Mouse (Mus musculus): ENCODE data around the gene Glcci1. TPM values are rescaled to one million over a fixed set of nuclear protein-coding genes. Genes with fewer than 3 reads are reported as not detected.

Gene Glcci1
- polyA plus RNA-seq, 2 experiments: 1.2 to 1.5 TPM

- ATAC-seq (ENCODE audit: insufficient read depth): no peak
- no peak overlapping the region for H3K4me2 ChIP-seq (ENCODE audit: low read depth)
- TF ChIP-seq EP300 (IDR thresholded peaks at IDR 0.05; ENCODE audit: low read depth): no peak
- TF ChIP-seq CTCF (IDR thresholded peaks at IDR 0.05; ENCODE audit: low read depth): no peak
- H3K9ac ChIP-seq (replicated peaks): no peak overlapping the region
- WGBS (ENCODE audit: insufficient replicate concordance): 75% methylated on average over 6 of the region's 6 CpGs
- H3K27me3 ChIP-seq (ENCODE audit: control insufficient read depth, insufficient read depth, low read length): no peaks in the 10 kb centered on the region
- no peak for DNase-seq (ENCODE audit: low read depth in 3 of 3, low spot score in 3 of 3)
- H3K4me3 ChIP-seq (ENCODE audit: insufficient read depth in 1 of 2, low read depth in 2 of 2, low read length in 2 of 2): no peak overlapping the region
- no peaks in the 10 kb centered on the region; the same call in 1 of the 2 replicates for H3K9me3 ChIP-seq (ENCODE audit: control insufficient read depth, low read length)
- no peaks in the 10 kb centered on the region for H3K4me1 ChIP-seq (replicated peaks; ENCODE audit: control insufficient read depth in 2 of 2, insufficient read depth in 2 of 2, low read length in 1 of 2)
- no peaks in the 10 kb centered on the region for H3K36me3 ChIP-seq (replicated peaks; ENCODE audit: control insufficient read depth, insufficient read depth, low read depth)
- no peak overlapping the region for H3K27ac ChIP-seq
These were observed 11.5 kb upstream of the Glcci1 start for GRCm38 (mm10) chr6:8497868-8498257.

- no peak overlapping the region for H3K9ac ChIP-seq (replicated peaks)
- no peaks in the 10 kb centered on the region for H3K4me1 ChIP-seq (replicated peaks; ENCODE audit: control insufficient read depth in 2 of 2, insufficient read depth in 2 of 2, low read length in 1 of 2)
- H3K36me3 ChIP-seq (replicated peaks; ENCODE audit: control insufficient read depth, insufficient read depth, low read depth): no peaks in the 10 kb centered on the region
- WGBS (ENCODE audit: insufficient replicate concordance): 66% methylated on average over 3 of the region's 3 CpGs
- TF ChIP-seq EP300 (IDR thresholded peaks at IDR 0.05; ENCODE audit: low read depth): no peak
- no peak for TF ChIP-seq CTCF (IDR thresholded peaks at IDR 0.05; ENCODE audit: low read depth)
- no peaks in the 10 kb centered on the region for H3K27me3 ChIP-seq (ENCODE audit: control insufficient read depth, insufficient read depth, low read length)
- H3K4me3 ChIP-seq (ENCODE audit: insufficient read depth in 1 of 2, low read depth in 2 of 2, low read length in 2 of 2): no peak overlapping the region
- ATAC-seq (ENCODE audit: insufficient read depth) (no peak), DNase-seq (ENCODE audit: low read depth in 3 of 3, low spot score in 3 of 3) (no peak)
- no peak overlapping the region for H3K27ac ChIP-seq
- H3K9me3 ChIP-seq (ENCODE audit: control insufficient read depth, low read length): no peaks in the 10 kb centered on the region; the same call in 1 of the 2 replicates
- H3K4me2 ChIP-seq (ENCODE audit: low read depth): no peak overlapping the region
These were observed 10.4 kb upstream of the Glcci1 start for GRCm38 (mm10) chr6:8498961-8499360.

GRCm38 (mm10) chr6:8503953-8504352 is 5.4 kb upstream of the Glcci1 start:
- TF ChIP-seq CTCF (IDR thresholded peaks at IDR 0.05; ENCODE audit: low read depth): no peak
- no peak for TF ChIP-seq EP300 (IDR thresholded peaks at IDR 0.05; ENCODE audit: low read depth)
- Histone ChIP-seq H3K9ac (replicated peaks) (no peak overlapping the region), H3K4me3 (ENCODE audit: insufficient read depth in 1 of 2, low read depth in 2 of 2, low read length in 2 of 2) (no peak overlapping the region), H3K36me3 (replicated peaks; ENCODE audit: control insufficient read depth, insufficient read depth, low read depth) (no peaks in the 10 kb centered on the region), H3K27ac (no peak overlapping the region), H3K4me2 (ENCODE audit: low read depth) (no peak overlapping the region), H3K9me3 (ENCODE audit: control insufficient read depth, low read length) (no peaks in the 10 kb centered on the region; the same call in 1 of the 2 replicates), H3K27me3 (ENCODE audit: control insufficient read depth, insufficient read depth, low read length) (no peaks in the 10 kb centered on the region), H3K4me1 (replicated peaks; ENCODE audit: control insufficient read depth in 2 of 2, insufficient read depth in 2 of 2, low read length in 1 of 2) (peaks cover 3 to 7% of the 10 kb centered on the region in 2 experiments)
- 42% methylated on average over 3 of the region's 3 CpGs for WGBS (ENCODE audit: insufficient replicate concordance)
- DNase-seq (ENCODE audit: low read depth in 3 of 3, low spot score in 3 of 3) (no peak), ATAC-seq (ENCODE audit: insufficient read depth) (no peak)

DNA sequence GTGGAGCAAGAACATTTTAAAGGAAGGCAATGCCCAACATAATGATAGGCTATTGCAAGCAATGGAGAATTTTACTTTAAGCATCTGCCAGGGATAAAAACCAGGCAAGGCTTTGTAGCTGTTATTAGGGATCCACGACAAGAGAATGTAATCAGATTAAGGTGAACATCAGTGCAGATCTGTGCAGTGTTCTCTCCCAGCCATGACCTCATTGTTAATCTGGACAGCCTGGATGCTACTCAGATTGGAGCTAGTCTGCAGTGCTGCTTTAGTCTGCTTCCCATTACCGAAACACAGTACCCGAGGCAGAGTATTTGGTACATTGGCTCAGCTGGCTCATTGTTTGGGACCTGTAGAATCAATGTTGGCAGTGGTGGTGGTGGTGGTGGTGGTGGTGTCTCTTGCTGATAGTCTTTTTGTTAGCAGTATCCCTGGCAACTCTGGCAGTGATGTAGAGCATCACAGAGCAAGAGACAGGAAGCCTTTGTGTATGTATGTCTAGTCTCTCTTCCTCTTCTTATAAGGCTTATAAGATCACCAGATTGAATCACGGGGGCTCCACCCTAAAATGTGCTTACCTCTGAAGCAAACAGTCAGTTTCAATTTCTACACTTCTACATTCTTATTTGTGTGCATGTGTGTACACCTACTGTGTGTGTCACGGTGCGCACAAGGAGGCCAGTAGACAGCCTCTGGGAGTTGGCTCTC is 4.7 kb upstream of the Glcci1 start:
- WGBS (ENCODE audit: insufficient replicate concordance): 68% methylated on average over 6 of the region's 6 CpGs
- Histone ChIP-seq H3K9ac (replicated peaks) (no peak overlapping the region), H3K4me1 (replicated peaks; ENCODE audit: control insufficient read depth in 2 of 2, insufficient read depth in 2 of 2, low read length in 1 of 2) (peaks cover 3 to 7% of the 10 kb centered on the region in 2 experiments), H3K27ac (no peak overlapping the region), H3K9me3 (ENCODE audit: control insufficient read depth, low read length) (no peaks in the 10 kb centered on the region), H3K36me3 (replicated peaks; ENCODE audit: control insufficient read depth, insufficient read depth, low read depth) (no peaks in the 10 kb centered on the region), H3K4me2 (ENCODE audit: low read depth) (no peak overlapping the region), H3K4me3 (ENCODE audit: insufficient read depth in 1 of 2, low read depth in 2 of 2, low read length in 2 of 2) (no peak overlapping the region), H3K27me3 (ENCODE audit: control insufficient read depth, insufficient read depth, low read length) (no peaks in the 10 kb centered on the region)
- no peak for ATAC-seq (ENCODE audit: insufficient read depth)
- TF ChIP-seq CTCF (IDR thresholded peaks at IDR 0.05; ENCODE audit: low read depth): no peak
- TF ChIP-seq EP300 (IDR thresholded peaks at IDR 0.05; ENCODE audit: low read depth): no peak
- no peak for DNase-seq (ENCODE audit: low read depth in 3 of 3, low spot score in 3 of 3)

DNA sequence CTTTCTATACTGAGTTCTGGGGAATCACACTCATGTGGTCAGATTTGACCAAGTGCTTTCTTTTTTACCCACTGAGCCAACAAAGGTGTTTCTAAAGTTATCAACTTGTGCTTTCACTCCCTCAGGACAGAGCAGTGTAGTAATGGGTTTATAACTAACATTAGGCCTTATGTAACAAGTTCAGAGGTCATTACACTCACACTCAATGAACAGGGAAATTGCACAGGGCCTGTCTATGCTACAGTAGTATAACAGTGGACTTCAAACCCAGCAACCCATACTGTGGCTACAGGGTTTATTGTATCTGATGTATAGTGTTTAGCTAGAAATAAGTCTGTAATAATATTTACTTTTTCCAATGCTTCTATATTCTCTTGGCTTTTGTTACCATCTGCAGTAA is 2.8 kb upstream of the Glcci1 start:
- H3K9me3 ChIP-seq (ENCODE audit: control insufficient read depth, low read length): no peaks in the 10 kb centered on the region
- no peak overlapping the region for H3K9ac ChIP-seq (replicated peaks)
- H3K4me2 ChIP-seq (ENCODE audit: low read depth): no peak overlapping the region
- no peak for ATAC-seq (ENCODE audit: insufficient read depth)
- DNase-seq (ENCODE audit: low read depth in 3 of 3, low spot score in 3 of 3): no peak
- no peak overlapping the region for H3K27ac ChIP-seq
- no peaks in the 10 kb centered on the region for H3K27me3 ChIP-seq (ENCODE audit: control insufficient read depth, insufficient read depth, low read length)
- TF ChIP-seq CTCF (IDR thresholded peaks at IDR 0.05; ENCODE audit: low read depth): no peak
- no peak for TF ChIP-seq EP300 (IDR thresholded peaks at IDR 0.05; ENCODE audit: low read depth)
- peaks cover 10 to 13% of the 10 kb centered on the region in 2 experiments for H3K4me1 ChIP-seq (replicated peaks; ENCODE audit: control insufficient read depth in 2 of 2, insufficient read depth in 2 of 2, low read length in 1 of 2)
- no peaks in the 10 kb centered on the region for H3K36me3 ChIP-seq (replicated peaks; ENCODE audit: control insufficient read depth, insufficient read depth, low read depth)
- H3K4me3 ChIP-seq (ENCODE audit: insufficient read depth in 1 of 2, low read depth in 2 of 2, low read length in 2 of 2): no peak overlapping the region
